Mouse (Mus musculus) T-helper 2 cell (primary cell): ENCODE data around the gene Slc44a5.
"Not testable (repeated sequence)": the region's sequence is repeated elsewhere in the genome, so short reads cannot be mapped to it uniquely, and the experiment has no call there.

Experiments used
- in situ Hi-C: fragments of 300-600 bp; cut with MboI, MseI; formaldehyde crosslinking; loops from one replicate; pipeline ENCODE4 v1.15.1; 2025; ENCODE audit warnings: high pct_unique_total_duplicates

Slc44a5 gene

GRCm38 (mm10) chr3:154212551-154212950 lies 239.3 kb downstream of the Slc44a5 start:
- in situ Hi-C loops = no loop called here

DNA sequence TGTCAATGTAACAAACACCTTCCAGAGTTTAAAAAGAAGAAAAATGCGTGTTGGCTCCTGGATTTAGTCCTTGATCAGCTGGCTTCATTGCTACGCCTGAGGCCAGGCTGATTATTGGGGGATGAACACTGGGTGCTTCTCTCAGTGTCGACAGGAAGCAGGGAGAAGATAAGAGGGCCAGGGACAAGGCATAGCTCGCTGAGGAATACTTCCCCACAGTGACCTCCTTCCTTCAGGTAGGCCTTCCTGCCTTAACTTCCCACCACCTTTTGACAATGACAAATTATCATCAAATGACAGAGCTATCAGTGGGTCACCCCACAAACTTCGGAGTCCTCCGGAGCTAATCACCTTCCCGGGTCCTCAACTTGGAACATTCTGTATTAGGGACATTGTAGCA lies 242.1 kb downstream of the Slc44a5 start:
- in situ Hi-C loops = no loop called here

DNA sequence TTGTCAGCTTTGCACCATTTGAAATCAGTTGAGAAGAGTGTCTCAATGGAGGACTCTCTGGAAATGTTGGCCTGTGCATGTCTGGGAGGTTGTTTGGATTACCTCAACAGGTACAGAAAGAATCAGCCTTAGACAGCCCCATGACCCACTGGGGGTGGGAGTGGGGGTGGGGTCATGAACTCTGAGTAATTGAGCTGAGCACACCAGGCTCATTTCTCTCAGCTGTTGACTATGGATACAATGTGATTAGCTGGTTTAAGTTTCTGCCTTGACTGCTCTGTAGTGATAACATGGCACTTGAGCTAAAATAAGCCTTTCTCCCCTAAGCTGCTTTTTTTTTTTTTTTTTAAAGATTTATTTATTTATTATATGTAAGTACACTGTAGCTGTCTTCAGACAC lies 242.5 kb downstream of the Slc44a5 start:
- in situ Hi-C loops = no loop called here

GRCm38 (mm10) chr3:154222141-154222591 lies 248.9 kb downstream of the Slc44a5 start:
- in situ Hi-C loops = no loop called here

DNA sequence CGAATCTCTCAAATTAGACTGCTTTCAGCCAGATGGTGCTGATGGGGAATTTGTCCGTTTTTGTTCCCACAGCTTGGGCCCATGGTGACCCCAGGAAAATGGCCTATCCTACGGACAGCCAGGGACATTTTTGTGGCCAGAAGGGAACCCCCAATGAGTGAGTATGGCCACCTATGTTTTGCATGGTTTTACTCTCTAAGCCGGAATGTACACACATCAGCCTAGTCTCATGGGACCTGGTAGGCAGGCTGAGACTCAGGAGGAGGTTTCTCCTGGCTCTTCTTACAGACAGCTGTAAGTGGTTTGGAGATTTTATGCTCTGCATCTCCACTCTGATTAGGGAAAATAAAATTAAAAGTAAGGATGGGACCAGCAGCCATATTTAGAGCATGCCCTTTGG lies 249.5 kb downstream of the Slc44a5 start:
- in situ Hi-C loops = no loop called here

- in situ Hi-C loops = loop anchor here (5.0 kb wide), 1 partner anchor 254 kb away; the partner anchor contains the start of gene Slc44a5
These were observed 253.0 kb downstream of the Slc44a5 start for GRCm38 (mm10) chr3:154226100-154226752.

DNA sequence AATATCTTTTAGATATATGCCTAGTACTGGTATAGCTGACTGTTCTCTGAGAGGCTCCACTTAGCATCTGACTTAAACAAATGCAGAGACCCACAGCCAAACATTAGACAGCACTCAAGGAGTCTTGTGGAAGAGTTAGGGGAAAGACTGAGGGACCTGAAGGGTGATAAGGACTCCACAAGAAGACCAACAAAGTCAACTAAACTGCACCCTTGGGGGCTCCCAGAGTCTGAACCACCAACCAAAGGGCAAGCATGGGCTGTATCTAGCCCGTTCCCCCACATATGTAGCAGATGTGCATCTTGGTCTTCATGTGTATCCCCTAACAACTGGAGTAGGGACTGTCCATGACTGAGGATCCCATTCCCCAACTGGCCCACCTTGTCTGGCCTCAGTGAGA lies 271.7 kb downstream of the Slc44a5 start:
- in situ Hi-C loops = no loop called here

GRCm38 (mm10) chr3:154251486-154251885 lies 278.2 kb downstream of the Slc44a5 start:
- in situ Hi-C loops = no loop called here

DNA sequence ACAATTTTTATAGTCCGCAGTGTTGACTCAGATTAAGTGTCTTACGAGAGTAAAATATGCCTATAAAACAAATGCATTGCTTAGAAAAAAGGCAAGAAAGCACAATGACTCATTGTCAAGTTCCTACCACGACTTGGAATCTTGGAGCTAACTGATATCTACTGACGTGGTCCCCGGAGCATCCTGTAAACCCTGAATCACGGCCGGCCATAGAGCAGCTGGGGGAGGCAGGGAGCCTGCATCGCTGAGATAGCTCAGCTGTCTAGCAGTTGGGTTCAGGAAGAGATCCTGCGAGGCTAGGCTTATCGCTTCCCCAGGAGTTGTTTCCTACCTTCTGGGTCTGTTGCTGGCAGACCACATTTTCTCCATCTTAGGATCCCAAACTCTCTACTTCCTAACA lies 279.0 kb downstream of the Slc44a5 start:
- in situ Hi-C loops = no loop called here

- in situ Hi-C loops = not testable (repeated sequence)
These were observed 281.0 kb downstream of the Slc44a5 start for GRCm38 (mm10) chr3:154254187-154254586.

DNA sequence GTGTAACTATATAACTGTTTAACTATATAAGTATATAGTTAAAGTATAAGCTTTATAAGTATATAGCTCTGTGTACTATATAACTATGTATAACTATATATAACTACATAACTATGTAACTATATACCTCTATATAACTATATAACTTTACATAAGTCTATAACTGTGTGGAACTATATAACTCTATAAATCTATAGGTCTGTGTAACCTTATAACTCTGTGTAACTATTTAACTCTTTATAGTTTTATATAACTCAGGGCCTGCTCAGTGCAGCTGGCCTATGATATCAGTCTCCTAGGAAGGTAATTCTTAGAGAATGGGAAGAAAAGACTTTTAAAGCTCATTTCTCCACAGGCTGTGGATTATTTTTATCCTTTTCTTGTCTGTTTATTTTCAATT lies 284.1 kb downstream of the Slc44a5 start:
- in situ Hi-C loops = no loop called here

- in situ Hi-C loops = no loop called here
These were observed 295.1 kb downstream of the Slc44a5 start for GRCm38 (mm10) chr3:154268313-154268712.

- in situ Hi-C loops = loop anchor here (5.0 kb wide), 1 partner anchor 302 kb away; no protein-coding TSS in a partner anchor
These were observed 296.6 kb downstream of the Slc44a5 start for GRCm38 (mm10) chr3:154269757-154270366.

- in situ Hi-C loops = loop anchor here (5.0 kb wide), 1 partner anchor 298 kb away; no protein-coding TSS in a partner anchor
These were observed 301.4 kb downstream of the Slc44a5 start for GRCm38 (mm10) chr3:154274681-154275080.

GRCm38 (mm10) chr3:154284260-154284659 lies 311.0 kb downstream of the Slc44a5 start:
- in situ Hi-C loops = loop anchor here (10.0 kb wide), 1 partner anchor 791 kb away; no protein-coding TSS in a partner anchor

- in situ Hi-C loops = loop anchor here (10.0 kb wide), 1 partner anchor 789 kb away; no protein-coding TSS in a partner anchor
These were observed 312.1 kb downstream of the Slc44a5 start for GRCm38 (mm10) chr3:154285351-154285750.

GRCm38 (mm10) chr3:154287217-154287616 lies 314.0 kb downstream of the Slc44a5 start:
- in situ Hi-C loops = loop anchor here (10.0 kb wide), 1 partner anchor 788 kb away; no protein-coding TSS in a partner anchor

- in situ Hi-C loops = loop anchor here (10.0 kb wide), 1 partner anchor 786 kb away; no protein-coding TSS in a partner anchor
These were observed 315.3 kb downstream of the Slc44a5 start for GRCm38 (mm10) chr3:154288429-154289069.

DNA sequence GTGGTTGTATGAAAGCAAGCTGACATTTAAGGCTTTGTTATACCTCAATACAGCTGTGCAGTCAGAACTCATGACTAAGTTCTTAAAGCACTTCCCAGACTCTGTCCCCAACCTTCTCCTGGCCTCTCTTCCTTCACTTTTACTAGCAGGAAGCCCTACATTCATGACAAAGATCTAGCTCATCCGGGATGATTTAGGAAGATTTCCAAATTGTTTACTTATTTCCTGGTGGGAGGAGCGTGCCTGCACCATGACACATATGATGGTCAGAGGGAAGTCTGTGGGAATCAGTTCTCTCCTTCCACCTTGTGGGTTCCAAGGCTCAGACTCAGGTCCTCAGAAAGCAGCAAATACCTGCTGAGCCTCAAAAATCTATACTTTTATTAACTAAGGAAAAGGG lies 317.1 kb downstream of the Slc44a5 start:
- in situ Hi-C loops = no loop called here

- in situ Hi-C loops = no loop called here
These were observed 318.9 kb downstream of the Slc44a5 start for GRCm38 (mm10) chr3:154292126-154292525.

- in situ Hi-C loops = no loop called here
These were observed 320.7 kb downstream of the Slc44a5 start for GRCm38 (mm10) chr3:154293839-154294490.
